Mouse (Mus musculus): ENCODE results near the gene Onecut1.

DNA sequence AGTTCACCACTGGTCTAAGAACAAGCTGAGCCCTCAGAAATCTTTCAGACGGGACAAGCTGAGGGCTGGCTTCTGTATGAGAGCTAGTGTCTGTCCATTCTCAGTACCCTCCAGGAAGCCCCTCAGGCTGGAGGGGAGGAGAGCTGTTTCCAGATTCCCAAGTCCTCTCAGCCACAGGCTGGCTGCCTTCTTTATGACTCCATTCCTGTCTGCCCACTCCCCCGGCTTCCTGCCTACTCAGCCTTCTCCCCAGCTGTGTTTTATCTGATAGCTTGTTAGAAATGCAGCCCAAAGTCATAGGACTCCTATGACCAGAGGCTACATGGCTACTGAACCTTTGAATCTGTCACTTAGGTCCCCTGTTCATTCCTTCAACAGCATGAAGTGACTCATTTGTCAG is 50.2 kb downstream of the Onecut1 start:
- no peak for TF ChIP-seq CTCF (IDR thresholded peaks at IDR 0.05; ENCODE audit: low read depth)
- TF ChIP-seq EP300 (IDR thresholded peaks at IDR 0.05; ENCODE audit: low read depth): no peak
